Mouse (Mus musculus) adrenal gland, postnatal 4 days (tissue): ENCODE measurements at regions not wholly inside any gene's neighbourhood (a gene's known extent, or its start where the extent isn't known, plus 50 kb on each side); places are given as distances from the start of the nearest gene placed in this dataset.

Source experiments
- DNase-seq, 2 experiments: peaks; one replicate each; pipeline ENCODE4 v3.0.0; 2021 to 2022; ENCODE audit warnings: low spot score in 2 of 2, mixed read lengths in 2 of 2

DNA sequence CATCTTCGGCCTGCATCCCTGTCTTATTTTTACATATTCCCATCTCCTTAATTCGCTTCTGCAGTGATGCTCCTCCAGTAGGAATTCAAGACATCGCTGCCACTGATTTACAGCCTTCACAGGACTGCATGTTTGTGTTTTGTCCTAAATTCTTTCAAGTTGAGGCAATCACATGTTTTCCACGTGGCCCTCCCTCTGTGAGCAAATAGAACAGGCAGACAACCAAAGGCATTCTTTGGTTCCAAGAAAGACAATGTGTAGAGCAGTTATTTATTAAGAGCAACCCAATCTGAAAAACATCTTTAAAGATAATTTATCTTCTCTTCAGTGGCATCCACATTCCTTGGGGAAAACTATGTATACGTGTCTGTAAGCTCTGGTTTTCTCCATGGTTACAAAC is 472.8 kb upstream of the Intu start:
- no peak for DNase-seq

DNA sequence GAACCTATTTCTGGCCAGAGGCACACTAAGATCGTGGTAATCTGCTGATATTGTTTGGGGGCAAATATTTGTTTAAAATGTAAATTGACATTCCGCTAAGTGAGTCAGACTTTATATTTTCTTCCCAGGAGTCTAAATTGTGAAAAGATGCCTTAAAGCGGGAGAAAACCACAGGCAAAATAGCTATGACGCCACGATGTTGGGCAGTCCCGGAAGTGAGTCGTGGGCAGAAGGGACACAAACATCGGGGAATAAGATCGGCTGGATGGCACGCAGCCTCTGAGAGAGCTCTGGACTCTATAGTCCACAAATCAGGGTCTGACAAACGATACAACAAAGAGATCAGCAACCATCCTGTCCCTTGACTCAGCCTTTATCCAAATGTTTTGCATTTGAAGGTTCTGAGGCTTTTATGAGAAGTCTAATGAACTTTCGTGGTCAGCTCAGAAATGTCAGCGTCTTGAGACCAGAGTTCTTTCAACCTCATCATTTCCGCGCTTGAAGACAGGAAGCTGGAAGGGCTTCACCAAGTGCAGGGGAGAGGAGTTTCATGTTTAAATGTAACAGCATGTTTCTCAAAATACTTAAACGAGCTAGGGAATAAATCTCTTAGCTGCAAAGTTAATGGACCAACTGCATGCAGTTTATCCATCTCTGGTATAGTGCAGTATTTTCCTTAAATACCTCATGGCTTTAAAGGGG is 472.2 kb upstream of the Intu start:
- no peak for DNase-seq

DNA sequence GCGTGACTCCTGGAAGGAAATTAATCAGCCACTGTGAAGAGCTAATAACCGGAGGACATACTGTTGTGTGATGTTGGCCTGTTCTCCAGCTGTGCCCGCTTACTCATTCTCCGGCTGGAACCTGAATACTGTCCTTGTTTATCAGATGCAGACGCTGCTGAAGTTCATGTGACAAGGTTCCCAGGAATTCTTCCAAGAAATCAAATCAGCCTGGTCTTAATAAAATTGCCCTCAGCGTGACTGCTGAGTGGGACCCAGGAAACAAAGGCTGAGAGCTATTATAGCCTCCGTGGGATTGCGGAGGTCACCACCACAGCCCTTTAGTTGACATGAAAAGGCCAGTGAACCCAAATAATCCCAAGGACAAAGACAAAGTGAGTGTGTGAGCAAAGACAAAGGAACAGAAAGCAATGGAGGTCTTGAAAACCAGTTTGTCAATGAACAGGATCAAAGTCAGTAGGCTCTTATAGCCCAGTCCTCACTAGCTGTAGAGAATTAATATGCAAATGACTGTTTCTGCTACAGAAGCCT is 460.9 kb upstream of the Intu start:
- no peak for DNase-seq

DNA sequence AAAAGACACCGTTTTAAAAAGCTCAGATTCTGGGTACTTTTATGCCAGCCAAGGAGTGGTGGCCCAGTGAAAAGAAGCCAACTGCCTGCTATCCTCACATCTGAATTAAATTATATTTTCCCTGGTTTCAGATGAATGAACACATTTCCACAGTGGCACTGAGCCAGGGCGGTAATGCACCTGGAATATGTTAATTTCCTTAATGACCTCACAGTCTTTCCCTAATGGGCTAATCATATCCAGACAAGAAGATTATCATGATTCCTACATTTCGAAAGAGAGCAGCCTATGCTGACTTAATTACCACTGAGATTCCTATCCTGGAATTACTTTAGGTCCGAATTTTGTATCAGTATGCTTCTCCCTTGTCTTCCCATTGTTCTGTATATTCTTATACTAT is 454.3 kb upstream of the Intu start:
- no peak for DNase-seq

DNA sequence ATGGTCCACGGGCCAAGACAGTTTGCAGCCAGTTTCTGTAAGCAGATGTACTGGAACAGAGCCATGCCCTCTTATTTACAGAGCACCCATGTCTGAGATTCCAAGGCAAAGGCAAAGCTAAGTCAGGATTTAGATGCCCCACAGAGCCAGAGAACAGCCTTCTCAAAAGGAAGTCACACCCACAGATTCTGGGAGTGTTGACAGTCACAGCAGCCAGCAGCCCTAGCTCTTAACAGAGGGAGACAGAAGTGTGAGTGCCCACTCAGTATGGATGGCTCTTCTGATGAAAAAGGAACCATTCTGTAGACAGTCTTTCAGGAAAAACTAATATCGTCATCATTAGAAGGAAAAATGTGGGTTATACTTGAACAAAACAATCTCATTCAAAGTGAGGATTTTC is 446.0 kb upstream of the Intu start:
- DNase-seq, result no peak

DNA sequence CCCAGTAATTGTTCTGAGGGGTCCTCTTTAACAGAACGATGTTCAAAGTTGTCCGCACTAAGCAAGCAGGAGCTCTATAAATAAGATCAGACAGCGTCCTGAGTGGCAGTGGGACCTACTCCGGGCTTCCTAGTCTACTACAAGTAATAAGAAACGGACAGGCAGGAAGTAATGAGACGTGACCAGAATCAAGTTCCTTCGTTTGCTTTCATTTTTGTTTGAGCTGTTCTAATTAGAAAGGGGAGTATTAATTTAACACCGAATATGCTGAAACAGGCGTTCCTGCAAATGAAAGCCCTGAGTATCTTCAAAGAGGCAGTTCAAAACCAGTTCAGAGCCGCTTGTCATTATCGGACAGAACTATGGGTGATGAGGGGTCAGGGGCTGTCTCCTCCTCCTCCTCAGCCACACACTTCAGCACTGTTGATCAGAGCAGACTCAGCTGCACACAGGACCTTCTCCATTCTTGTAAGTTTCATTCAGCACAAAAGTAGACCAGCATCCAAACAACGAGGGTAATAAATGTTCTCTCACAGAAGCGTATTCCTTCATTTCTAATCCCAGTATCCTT is 439.2 kb upstream of the Intu start:
- DNase-seq, result no peak

DNA sequence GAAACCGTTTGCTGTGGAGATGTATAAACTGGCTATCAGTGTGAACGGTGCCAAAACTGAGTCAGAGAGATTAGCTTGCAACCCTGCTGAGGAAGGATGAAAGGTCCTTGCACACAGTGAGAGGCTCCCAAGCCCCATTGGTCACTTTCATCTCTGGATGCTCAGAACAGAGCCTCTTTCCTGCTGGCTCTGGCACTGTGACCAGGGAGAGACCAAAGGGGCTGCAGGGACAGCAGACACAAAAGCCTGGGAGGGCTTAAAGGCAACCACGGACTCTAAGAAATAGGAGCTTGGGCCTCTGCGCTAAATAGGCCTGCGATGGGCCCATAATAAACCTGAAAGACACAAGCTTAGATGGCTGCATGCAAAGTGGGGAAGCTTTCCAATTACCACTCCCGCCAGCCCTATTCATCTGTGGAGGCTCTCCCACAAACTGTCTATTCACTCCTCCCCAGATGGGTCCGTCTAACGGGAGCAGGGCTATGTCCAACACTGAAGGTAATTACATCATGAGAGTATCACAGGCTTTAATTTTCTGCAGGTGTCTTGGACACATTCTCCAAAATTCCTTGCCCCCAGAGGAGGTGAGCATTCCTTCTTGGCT is 438.2 kb upstream of the Intu start:
- DNase-seq, result no peak

DNA sequence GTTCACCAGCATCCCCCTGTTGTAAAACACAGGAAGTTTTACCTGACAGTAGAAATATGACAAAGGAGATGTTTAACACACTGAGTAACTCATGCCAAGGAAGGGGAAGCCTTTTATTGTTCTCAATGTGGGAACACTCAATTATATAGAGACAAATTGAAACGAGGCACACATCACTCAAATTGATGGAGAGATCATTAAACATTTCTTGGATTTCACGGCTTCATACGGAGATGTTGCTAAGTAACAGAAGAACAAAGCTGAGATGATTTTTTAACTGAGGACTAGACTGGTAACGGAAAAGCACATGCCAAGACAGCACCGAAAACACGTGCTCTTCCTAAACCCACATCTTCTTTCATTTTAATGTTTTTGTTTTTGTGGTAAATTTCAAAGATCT is 437.0 kb upstream of the Intu start:
- DNase-seq, result no peak

DNA sequence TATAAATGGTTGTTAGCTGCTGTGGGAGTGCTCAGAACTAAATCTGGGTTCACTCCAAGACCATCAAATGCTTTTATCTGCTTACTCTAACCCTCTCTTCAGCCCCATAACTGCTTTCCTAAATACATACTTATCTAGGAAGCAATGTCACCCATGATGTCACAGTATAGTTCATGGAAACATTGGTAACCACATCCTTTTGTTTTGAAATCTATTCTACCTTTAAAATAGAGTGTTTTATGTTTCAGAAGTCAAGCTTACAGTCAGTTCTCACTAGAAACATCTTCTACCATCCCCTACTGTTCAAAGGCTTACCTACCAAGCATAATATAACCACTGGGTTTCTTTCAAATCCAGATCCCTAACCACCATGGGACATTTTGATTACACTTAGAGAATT is 436.4 kb upstream of the Intu start:
- no peak for DNase-seq

DNA sequence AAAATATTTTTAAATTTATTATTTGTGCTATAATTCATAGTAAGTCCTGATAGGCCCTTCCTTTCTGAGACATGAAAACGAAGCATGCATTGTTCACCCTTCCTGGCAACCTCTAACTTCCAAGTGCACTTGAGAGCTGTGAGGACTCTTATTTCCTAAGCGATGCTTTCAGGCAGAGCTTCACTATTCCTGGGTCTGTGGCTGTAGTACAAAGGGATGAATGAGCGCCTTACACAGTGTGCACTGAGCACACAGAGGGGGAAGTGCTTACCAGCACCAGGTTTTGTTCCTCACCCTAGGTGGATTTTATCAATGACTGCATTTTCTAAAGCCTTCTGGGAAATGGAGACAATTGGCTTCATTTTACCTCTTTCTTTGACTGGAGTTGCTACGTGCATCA is 428.4 kb upstream of the Intu start:
- no peak for DNase-seq

DNA sequence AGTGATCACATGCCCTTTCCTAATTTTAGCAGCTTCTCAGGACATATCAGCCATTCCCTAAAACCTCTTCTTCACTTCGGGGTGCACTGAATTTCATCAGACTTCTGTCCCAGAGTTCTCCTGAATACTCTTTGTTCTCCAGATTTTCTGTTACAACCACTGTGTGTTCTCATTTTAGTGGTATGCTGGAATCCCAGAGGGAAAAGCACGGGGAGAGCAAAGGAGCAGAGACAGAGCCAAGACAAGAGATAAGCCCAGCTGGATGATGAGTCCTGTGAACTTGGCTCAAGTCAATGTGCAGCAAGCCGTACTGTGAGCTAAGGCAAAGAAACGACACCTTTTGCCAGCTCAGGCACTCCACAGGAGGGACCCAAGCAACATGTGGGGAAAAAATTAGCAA is 416.3 kb upstream of the Intu start:
- DNase-seq, result no peak

DNA sequence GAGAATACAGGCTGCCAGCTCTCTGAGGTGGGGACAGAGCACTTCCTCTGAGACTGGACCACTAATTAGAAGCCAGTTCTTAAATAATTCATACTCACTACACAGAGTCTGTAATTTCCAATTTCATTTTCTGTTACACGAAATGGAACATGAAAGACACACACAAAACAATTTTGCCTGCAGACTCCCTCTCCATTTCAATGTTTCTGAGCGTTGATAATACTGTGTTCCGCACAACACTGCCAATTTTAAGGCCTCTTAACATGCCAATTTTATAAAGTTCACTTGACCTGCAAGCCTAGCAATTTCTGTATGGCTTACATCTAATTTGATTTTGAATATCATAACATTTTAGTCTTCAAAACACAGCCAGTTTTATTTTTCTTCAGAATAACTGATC is 412.5 kb upstream of the Intu start:
- DNase-seq, result no peak

DNA sequence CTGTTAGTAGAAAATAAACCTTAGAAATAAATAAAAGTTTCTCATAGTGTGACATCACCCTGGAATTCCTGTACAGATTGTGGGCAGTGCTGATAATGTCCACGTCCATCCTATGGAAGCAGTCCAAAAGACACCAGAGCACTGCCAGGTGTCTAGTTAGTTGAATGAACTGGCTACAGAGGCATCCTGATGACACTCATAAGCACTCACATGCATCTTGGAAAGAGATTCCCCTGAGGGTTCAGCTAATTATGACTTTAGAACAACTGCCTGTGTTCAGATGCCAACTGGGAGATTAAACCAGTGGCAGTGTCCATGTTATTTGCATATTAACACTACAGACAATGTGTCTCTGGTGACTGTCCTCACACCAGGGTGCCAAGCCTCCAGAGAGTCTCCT is 411.6 kb upstream of the Intu start:
- no peak for DNase-seq

DNA sequence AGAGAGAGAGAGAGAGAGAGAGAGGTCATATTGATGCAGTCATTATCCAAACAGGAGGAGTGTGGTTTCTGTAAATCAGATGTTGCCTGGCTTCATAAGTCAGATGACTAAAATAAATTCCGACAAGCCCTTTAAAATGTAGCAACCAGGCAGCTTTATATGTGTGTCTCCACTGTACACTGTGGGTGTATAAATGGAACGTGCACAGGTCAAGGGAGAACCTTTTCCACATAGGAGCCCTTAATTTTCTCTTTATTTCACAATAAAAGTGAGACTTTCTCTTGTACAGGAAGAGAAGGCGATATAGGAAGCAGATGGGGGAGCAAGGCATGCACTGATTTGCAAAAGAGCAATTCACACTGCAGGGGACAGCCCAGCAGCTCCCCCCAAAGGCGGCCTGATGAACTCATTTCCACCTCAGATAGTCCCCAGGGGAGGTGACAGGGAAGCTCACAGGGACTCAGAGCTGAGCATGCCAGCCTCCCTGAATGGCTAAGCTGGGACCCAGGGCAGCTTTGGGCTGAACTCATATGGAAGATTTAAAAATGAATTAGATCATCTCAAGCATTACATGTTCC is 410.7 kb upstream of the Intu start:
- DNase-seq, result peak in 1 of 2 experiments; percentile 5

DNA sequence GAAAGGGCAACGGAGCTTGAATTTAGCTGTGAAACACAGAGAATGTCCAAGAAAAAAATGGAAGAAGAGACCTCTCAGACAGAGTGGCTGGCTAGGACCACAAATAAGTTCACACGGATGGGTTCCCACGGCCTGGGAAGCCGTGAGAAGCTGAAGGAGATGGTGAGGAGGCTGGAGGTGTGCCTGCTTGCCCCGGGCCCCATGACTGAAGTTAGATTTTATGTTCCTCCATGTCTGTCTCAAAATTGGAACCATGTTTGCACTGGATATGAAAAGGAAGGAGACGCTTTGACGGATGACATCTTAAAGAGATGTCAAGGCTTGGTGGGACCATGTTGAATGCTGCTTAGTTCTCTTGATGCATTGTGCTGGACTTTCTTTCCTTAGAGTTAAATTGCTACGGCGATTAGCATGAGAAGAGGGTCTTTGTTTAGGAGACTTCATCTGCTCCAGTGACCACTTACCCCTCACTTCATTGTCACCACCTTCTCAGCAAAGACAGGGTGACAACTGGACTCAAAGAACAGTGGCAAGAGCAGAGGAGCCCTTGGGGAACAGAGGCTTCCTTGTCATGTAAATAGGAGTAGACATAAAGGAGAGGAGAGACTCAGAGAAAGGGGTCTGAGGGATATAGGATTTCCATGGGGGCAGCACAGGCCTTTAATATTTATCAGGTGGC is 407.4 kb upstream of the Intu start:
- DNase-seq, result no peak

DNA sequence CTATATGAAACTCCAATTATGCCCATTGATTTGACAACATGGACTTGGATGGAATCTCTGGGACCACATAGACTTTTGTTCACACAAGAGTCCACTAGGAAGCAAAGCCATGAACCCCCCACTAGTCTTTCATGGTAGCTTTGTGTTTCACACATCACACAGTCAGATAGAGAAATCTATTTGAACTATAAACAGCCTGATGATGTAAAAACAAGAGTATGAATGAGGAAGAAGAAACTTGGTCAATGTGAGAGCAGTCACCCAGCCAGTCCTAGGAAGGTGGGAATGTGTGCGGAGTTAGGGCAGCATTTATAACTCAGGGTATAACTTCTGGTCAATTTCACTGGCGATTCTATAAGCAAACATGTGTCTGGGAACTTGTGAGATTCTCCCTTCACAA is 404.2 kb upstream of the Intu start:
- no peak for DNase-seq

DNA sequence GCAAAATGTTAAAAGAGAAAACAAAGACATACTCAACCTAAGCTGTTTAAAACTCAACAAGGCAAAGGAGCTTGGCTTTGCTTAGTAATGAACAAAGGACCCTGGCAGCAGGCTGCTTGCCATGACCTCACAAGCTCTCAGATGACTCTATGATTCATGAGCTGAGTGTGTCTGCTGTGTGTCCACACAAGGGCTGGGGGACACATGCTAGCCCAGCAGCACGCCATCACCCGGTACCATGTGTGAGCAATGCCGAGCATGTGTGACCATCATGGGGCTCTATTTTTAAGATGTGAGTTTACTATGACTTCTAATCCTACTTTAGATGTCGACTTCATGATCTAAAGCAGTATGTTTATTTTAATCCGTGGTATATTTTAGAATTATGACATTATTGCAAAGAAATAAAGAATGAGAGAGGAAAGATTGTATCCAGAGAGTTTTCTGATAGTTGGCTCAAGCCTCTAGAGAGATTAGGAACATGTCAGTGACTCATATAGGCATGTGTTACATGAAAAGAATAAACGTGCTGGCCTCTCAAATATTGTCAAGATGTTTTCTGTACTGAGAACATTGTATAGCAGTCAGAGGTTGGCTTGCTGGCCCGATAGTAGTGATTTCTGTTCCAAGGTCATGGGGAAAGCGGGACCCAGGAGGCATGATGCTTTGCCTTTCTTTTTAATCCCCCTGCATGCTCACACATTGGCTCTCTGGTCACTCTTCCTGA is 400.1 kb upstream of the Intu start:
- no peak for DNase-seq

DNA sequence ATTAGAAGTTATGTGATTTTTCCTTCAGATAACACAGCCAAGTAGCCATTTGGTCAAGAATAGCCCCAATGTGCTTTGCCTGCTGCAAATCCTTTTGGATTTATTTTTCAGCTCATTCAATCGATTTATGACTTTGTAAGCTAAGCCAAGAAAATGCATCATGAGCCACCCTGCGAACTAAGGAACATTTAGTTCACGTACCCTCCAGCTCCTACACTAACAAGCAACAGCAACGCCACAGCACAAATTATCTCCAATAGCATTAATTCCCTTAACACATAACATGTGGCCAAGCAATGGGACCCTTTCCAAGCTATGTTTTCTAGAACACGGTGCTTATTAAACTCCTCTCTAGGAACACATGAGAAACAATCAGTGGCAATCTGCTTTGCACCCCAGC is 392.4 kb upstream of the Intu start:
- DNase-seq, result no peak

DNA sequence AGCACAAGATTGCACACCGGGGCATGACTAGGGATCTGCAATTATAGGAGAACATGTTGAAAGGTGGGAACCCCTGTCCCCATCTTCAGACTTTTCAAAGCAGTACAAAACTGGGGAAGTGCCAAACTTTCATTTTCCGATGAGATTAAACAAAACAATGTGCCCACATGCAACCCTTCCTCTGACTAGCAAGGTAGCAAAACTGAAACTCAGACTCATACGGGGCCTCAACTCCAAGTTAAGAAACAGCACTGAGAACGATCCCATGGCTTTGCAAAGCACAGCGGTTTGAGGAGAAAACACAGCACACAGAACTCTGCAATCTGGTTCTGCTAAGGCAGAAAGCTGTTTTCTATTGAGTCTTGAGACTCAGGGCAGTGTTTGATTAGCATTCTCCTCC is 388.9 kb upstream of the Intu start:
- no peak for DNase-seq

DNA sequence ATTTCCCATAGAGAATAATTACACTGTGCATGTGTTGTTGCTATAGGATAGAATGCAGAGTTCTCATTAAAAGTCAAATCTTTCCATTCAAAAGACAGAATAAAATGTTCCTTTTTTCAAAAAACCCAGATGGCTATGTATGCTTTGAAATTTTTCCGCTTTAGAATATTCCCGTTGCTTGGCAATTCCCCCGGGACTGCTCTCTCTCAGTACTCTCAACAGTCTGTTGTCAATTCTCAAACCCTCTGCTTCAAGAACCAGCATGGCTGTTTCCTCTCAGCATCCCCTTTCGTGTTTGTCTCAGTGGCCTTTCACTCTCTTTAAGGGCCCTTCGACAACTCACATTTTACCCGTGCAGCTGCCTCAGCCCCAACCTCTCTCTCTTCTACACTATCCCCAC is 372.5 kb upstream of the Intu start:
- DNase-seq, result no peak

DNA sequence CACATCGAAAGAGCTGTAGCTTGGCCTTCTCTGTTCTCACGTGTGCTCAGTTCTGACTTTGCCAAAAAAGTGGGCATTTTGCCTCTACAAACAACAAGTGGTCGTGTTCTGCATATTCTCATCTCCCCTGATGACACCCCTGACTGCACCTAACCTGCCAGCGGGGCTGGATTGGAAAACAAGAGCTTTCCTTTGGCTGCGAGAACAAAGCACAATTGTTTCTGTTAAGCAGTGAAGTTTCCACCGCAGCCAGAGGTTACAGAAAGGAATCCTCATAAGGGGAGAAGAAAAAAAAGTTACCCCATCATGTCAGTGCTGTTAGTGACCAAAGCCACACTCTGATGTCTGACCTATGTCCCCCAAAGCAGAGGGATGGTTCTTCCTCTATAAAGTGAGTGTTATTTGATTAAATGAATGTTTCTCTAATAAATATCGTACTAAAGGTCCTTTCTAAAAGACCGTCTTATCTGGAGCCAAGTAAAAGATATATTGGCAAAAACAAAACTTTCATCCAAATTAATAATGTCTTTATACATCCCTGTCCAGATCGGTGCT is 371.4 kb upstream of the Intu start:
- DNase-seq, result no peak
